Mouse (Mus musculus): ENCODE results near the gene Rnf126. TPM values are rescaled to one million over a fixed set of nuclear protein-coding genes. Genes with fewer than 3 reads are reported as not detected.

Gene Rnf126
- 10 to 100 TPM; 51.9 to 80.5 (median 53.3) TPM for total RNA-seq (2022)

DNA sequence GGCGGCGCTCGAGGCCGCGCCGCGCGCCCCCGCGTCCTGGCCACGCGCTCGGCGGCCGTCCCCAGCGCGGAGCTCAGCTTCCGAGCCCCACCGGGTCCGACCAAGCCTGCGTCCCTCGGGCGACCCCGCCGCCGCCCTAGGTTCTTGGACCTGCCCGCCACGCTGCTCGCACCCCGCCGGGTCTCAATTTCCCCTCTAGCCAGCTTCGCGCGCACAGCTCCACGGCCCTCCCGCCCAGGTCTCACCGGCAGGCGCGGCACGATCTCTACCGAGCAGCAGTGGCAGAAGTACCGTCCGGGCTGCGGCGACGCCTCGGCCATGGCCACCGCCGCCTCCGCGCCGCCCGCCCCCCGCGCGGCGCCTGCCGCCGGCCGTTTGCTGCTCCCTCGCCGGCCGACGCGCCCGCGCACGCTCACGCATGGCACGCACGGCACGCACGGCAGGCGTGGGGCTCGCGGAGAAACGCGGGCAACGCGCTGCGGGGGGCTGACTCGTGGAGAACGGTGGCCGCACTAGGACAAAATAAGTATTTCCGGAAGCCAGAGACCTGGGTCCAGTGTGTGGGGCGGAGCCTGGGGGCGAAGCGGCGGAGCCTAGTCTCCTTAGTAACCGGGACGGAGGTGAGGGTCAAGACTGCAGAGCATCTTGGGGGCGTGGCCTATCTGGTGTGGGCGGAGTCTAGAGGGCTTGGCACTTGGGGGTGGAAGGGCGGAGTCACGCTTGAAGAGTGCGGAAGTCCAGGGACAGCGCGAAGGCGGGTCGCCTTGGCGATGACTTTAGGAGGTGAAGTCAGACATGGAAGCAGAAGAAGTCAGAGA lies at the start of gene Rnf126:
Rnf126 (minus strand) TSS at position 445 of the 818 bp plus-strand sequence.
- DNase-seq (ENCODE audit: low spot score in 2 of 2) = peak; percentile 99

- no peak for DNase-seq (ENCODE audit: low spot score in 2 of 2)
Observed at GRCm38 (mm10) chr10:79815671-79816494, 49.1 kb upstream of the Rnf126 start.

DNA sequence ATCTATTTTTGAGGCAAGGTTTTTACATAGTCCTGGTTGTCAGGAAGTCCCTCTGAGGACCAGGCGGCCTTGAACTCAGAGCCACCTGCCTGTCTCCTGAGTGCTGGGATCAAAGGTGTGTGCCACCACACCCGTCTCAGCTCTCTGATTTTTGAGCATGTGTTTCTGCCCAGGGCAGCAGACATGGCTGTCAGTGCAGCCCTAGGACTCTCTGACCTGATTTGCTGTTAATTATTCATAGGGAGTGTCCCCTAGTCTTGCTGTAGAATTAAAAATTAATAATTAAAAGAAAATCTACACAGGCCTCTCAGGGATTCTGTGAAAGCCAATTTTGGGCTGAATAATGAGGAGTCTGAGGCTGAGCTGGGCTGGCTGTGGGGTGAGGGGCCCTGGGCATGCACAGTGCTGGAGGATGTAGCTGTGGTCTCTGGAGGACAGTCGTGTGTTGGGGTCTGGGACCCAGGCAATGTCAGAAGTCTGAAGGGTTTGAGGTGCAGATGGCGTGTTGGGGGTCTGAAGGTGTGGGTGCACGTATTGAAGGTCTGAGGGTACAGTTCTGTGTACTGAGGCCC lies 47.6 kb upstream of the Rnf126 start:
- DNase-seq (ENCODE audit: low spot score in 2 of 2) = no peak

DNA sequence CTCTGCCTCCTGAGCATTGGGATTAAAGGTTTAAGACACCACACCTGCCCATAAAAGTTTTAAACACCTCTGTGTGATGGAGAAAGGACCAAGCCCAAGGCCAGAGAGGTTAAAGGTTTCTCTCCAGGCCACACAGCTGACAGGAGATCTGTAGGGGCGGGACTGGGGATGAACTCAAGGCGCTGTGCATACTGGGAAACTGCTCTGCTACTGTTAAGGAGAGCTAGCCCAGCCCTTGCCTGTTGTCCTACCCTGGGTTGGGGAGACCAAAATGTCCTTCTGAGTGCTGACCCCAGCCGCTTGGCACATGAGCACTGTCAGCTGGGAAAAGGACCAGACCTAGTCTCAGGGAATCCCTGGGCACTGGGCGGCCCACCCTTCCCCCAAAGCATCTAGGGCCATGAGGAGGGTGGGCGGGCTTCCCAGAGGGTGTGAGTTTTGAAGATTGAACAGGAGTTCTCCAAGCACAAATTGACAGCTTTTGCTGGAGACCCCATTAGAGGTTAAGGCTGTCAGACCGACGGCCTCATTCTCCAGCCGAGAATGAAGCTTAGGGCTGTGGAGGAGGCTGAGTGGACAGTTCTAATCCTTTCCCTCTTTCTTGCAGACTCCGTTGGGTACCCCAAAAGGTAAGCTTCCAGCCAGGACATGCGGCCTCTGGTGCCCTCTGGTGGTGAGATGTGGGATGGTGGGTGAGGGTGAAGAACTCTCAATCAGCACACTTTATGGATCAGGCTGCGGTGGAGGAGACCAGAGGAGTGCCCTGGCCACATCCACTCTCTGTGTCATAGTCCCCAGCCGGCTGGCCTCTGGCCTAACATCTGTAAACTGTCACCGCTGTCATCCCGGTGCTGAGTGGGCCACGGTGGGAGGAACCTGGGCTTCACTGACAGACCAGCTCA lies 45.2 kb upstream of the Rnf126 start:
- DNase-seq (ENCODE audit: low spot score in 2 of 2) = peak; percentile 57 to 65

- no peak for DNase-seq (ENCODE audit: low spot score in 2 of 2)
Observed at GRCm38 (mm10) chr10:79808728-79809127, 42.0 kb upstream of the Rnf126 start.

DNA sequence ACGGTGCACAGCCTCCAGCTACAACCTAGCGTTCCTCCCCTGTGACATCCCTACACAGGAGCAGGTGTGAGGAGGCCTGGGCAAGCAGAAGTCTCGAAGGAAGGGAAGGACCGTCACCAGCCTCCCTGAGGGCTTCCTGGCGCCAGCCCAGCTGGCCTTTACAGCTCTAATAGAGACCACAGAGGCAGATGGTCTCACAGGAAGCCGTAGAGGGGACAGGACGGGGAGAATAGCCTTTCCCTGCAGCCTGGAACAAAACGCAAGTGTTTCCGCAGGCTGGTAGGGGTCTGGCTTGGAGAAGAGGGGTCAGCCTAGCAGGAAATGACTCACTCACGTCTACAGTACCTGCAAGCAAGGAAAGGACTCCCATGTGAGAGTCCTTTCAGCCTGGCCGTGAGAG lies 41.1 kb upstream of the Rnf126 start:
- DNase-seq (ENCODE audit: low spot score in 2 of 2) = no peak

DNA sequence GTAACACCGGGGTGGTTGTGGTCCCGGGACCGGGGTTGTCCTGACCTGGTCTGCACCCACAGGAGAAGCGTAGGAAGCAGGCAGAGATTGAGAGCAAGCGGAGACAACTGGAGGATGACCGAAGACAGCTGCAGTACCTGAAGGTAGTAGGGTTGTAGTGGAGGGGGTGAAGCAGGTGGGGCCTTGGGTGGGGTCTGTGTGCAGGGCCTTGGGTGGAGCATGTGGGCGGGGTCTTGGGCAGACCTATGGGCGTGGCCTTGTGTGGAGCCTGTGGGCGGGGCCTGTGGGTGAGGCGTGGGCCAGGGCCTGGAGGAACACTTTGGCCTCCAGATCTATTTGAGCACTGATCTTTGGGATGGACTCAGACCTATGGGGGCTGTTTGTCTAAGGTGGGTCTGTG lies 40.2 kb upstream of the Rnf126 start:
- no peak for DNase-seq (ENCODE audit: low spot score in 2 of 2)

GRCm38 (mm10) chr10:79806331-79806730 lies 39.6 kb upstream of the Rnf126 start:
- DNase-seq (ENCODE audit: low spot score in 2 of 2) = no peak

DNA sequence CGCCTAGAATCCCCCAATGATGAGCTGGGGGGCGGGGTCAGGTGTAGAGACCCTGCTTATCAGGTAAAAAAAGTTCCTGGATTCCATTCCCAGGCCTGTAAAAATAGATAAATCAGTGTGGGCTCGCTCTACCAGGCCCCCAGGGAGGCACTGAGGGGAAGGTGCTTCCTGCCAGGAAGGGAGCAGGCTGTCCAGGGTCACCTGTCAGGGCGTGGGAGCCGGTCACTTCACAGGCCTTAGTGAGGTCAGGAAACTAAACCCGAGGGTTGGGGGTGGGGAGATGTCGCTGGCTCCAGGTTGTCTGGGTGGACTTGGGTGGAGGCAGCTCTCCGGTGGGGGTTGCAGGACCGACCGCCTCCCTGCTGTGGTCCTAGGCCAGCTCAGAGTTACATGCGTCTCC lies 38.9 kb upstream of the Rnf126 start:
- DNase-seq (ENCODE audit: low spot score in 2 of 2) = no peak

GRCm38 (mm10) chr10:79803716-79804323 lies 37.1 kb upstream of the Rnf126 start:
- DNase-seq (ENCODE audit: low spot score in 2 of 2) = no peak

GRCm38 (mm10) chr10:79802331-79802971 lies 35.7 kb upstream of the Rnf126 start:
- DNase-seq (ENCODE audit: low spot score in 2 of 2) = peak; percentile 45 to 63

GRCm38 (mm10) chr10:79801837-79802236 lies 35.1 kb upstream of the Rnf126 start:
- DNase-seq (ENCODE audit: low spot score in 2 of 2) = no peak

GRCm38 (mm10) chr10:79800508-79800907 lies 33.8 kb upstream of the Rnf126 start:
- DNase-seq (ENCODE audit: low spot score in 2 of 2) = no peak

DNA sequence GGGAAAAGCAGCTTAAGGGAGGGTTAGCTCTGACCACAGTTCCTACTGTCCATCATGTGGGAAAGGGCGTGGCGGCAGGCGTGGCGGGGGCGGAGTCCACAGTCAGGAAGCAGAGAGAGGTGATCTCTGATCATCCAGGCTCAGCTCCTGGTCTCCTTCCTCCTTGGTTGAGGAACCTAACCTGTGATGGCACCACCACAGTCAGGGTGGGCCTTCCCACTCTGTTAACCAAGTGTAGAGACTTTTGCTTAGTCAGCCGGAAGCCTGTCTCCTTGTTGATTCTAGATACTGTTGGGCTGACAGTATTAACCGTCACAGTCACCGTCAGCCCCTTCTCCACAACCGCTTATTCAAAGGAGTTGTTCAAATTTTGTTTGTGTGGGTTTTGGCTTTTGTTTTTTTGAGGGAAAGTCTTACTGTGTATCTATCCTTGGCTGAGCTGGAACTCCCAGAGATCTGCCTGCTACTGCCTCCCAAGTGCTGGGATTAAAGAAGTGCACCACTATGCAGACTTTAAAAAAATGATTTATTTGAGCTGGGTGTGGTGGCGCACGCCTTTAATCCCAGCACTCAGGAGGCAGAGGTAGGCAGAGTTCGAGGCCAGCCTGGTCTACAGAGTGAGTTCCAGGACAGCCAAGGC lies 31.7 kb upstream of the Rnf126 start:
- no peak for DNase-seq (ENCODE audit: low spot score in 2 of 2)

- DNase-seq (ENCODE audit: low spot score in 2 of 2) = peak in 1 of 2 experiments; percentile 60
Observed at GRCm38 (mm10) chr10:79797326-79797725, 30.6 kb upstream of the Rnf126 start.

- no peak for DNase-seq (ENCODE audit: low spot score in 2 of 2)
Observed at GRCm38 (mm10) chr10:79795905-79796304, 29.2 kb upstream of the Rnf126 start.

- peak; percentile 80 to 90 for DNase-seq (ENCODE audit: low spot score in 2 of 2)
Observed at GRCm38 (mm10) chr10:79794491-79794931, 27.8 kb upstream of the Rnf126 start.

DNA sequence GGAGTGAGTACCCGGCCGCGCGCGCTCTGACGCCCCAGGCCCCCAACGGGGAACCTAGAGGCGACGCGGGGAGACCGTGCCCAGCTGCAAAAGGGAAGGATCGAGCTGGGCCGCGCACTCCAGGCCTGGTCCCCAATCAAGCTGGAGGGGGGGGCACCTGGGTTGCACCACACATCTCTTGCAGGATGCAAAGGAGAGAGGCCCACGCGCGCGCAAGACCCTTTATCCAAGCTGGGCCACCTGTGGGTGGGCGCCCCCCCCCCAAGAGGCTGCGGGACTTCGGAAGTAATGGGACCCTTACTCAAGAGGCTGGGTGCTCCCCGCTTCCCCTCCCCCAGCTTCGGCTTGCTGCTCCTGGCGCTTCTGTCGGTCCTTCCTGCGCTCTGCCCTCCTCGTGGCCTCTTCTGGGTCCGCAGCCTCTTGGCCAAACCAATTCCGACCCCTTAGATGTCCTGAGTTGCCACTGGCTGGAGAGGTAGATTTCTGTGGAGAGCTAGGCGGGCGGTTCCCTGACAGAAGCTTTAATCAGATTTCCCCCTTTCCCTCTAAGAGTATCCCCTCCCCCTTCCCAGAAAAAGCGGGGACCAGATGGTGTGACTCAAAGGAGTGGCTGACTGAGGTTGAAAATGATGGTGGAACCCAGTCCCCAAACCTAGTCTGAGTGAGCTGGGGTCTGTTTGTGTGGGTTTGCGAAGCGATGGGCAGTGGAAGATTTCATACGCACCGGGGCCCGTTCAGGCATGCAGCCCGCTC lies 27.2 kb upstream of the Rnf126 start:
- peak in 1 of 2 experiments; percentile 32 for DNase-seq (ENCODE audit: low spot score in 2 of 2)

Data from gastrocnemius, adult 8-10 months (tissue).